Mouse (Mus musculus) heart, embryonic 10.5 days (tissue): ENCODE measurements around the gene Sycp3. TPM values are rescaled to one million over a fixed set of nuclear protein-coding genes. Genes with fewer than 3 reads are reported as not detected.
"Not testable (repeated sequence)": the region's sequence is repeated elsewhere in the genome, so short reads cannot be mapped to it uniquely, and the experiment has no call there.

ENCODE experiments used
- DNase-seq: peaks from one replicate; pipeline ENCODE4 v3.0.0-alpha.2; 2017; ENCODE audit warnings: low spot score
- H3K27ac ChIP-seq: fragments of 300-500 bp; sonication (generic); 2 replicates; pipeline ENCODE4 v1.5.1; 2016; ENCODE audit warnings: mild to moderate bottlenecking
- H3K27me3 ChIP-seq: fragments of 300-500 bp; sonication (generic); 2 replicates; pipeline ENCODE4 v1.6.1; 2016; ENCODE audit warnings: mild to moderate bottlenecking; ENCODE audit not compliant: poor library complexity, insufficient read depth, severe bottlenecking
- H3K36me3 ChIP-seq: fragments of 300-500 bp; sonication (generic); 2 replicates; pipeline ENCODE4 v1.6.1; 2016; ENCODE audit warnings: mild to moderate bottlenecking, moderate library complexity
- H3K4me1 ChIP-seq: fragments of 300-500 bp; sonication (generic); 2 replicates; pipeline ENCODE4 v1.6.1; 2016; ENCODE audit warnings: mild to moderate bottlenecking
- H3K4me3 ChIP-seq: fragments of 300-500 bp; sonication (generic); 2 replicates; pipeline ENCODE4 v1.5.1; 2016; ENCODE audit warnings: mild to moderate bottlenecking, moderate library complexity
- H3K9me3 ChIP-seq: fragments of 300-500 bp; sonication (generic); 2 replicates; pipeline ENCODE4 v1.6.1; 2016; ENCODE audit warnings: mild to moderate bottlenecking, moderate library complexity
- WGBS: fragments of 180-500 bp; shearing (Covaris S2); methylation state at CpG from one replicate; pipeline ENCODE4 v1.1.7; 2016; 5-methylcytosine and 5-hydroxymethylcytosine counted together
- polyA plus RNA-seq: library from polyadenylated mRNA; unstranded; fragments of >200 nt; fragmentation: Nextera tagmentation; extraction: Ambion mirVana; gene quantifications from 2 replicates; pipeline ENCODE4 v1.2.1, GENCODE M21; 2016

Gene Sycp3
- polyA plus RNA-seq, 1 experiment from 2014 or later = 0.30 TPM

DNA sequence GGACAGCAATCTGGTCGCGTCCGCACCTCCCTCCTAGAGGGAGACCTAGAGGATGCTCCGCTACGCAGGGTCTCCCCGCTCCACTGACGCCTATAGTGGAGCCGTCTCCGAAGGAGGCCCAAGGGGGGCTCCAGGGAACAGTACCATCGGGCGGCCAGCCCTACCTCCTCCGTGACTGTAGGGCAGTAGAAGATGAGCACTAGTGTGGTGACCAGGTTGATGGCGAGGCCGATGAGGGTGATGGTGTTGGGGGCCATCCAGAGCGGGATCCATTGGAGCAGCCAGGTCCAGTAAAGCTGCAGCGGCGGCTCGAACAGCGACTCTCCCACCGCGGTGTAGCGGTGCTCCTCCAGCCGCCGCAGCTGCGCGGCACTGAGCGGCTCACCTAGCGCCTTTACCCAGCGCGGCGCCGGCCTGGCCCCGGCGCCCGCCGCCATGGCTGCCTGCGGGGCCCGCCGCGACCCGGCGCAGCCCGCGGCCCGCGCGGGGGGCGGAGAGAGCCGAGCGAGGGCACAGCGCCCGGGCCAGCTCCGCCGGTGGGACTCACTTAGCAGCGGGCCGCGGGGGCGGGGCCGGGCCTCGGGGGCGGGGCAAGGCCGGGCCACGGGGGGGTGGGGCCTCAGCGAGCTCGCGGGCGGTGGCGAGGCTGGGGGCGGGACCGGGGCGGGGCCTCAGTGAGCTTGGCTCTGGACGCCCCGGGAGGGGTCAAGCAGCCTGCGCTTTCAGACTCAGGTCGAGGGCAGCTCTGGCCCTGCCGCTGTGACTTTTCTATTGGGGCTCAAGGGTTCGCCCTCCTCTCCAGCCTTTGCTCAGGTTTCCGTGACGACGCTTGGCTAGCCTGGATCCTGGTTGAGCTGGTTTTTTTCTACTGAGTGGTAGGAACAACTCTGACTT, 44.3 kb downstream of the Sycp3 start, which contains the start of gene Chpt1:
TSS of gene Chpt1 (minus strand) at position 653 of the 894 bp plus-strand sequence.
- Histone ChIP-seq H3K36me3 (no peaks in the 10 kb centered on the region), H3K27ac (peak within 1 kb of the TSS; percentile 90), H3K9me3 (no peaks in the 10 kb centered on the region), H3K4me1 (peaks cover 36% of the 10 kb centered on the region), H3K27me3 (no peaks in the 10 kb centered on the region), H3K4me3 (peak within 1 kb of the TSS; percentile 82)
- 1% methylated on average over 57 of the region's 80 CpGs for WGBS
- peak; percentile 93 for DNase-seq

DNA sequence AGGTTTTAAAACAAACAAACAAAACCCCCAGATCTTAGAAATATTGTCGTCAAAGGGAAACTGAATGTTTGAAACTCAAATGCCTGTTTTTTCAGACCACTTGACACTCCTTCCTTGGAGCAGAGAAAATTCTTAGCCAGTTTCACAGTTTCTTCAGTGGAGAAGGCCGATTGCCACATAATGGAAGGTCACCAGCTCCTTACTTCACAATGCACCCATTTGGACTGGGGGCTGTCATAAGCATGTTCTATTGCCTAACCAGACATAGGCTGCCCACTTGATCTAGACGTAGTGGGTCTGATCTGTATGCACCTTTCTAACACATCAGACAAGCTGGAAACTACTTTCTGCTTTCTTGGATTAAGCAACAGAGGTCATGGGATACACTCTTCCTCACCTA, 45.1 kb downstream of the Sycp3 start:
- WGBS = 56% methylated on average over 3 of the region's 3 CpGs
- no peaks in the 10 kb centered on the region for H3K27me3 ChIP-seq
- H3K27ac ChIP-seq = peak overlapping the region; percentile 90; the same call in 1 of the 2 replicates

DNA sequence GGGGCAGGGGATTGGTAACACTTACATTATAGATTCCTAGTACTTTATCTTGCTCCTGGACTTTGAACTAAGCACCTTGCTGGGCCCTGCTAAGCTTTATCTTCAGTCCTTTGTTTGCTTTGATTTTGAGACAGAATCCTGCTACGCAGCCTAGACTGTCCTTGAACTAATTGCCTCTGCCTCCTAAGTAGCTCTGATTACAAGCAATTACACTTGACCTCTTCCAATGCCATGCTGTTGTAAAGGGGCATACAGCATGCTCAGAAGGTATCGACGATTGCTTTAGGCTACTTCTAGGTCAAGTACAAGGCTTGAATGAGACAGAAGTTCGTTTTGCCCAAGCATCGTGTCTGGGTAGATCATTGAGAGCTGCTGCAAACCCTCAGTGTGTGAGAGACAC, 45.9 kb downstream of the Sycp3 start:
- WGBS = 66% methylated on average over 5 of the region's 5 CpGs
- Histone ChIP-seq H3K9me3 (no peaks in the 10 kb centered on the region), H3K4me1 (peaks cover 36% of the 10 kb centered on the region), H3K4me3 (no peak overlapping the region), H3K27me3 (no peaks in the 10 kb centered on the region), H3K36me3 (no peaks in the 10 kb centered on the region), H3K27ac (no peak overlapping the region)
- no peak for DNase-seq

More for the DNA sequence above, 45.1 kb downstream of the Sycp3 start:
- no peak for DNase-seq
- H3K36me3 ChIP-seq = no peaks in the 10 kb centered on the region
- H3K4me1 ChIP-seq = peaks cover 36% of the 10 kb centered on the region
- H3K4me3 ChIP-seq = peak overlapping the region; percentile 82; the same call in 1 of the 2 replicates
- H3K9me3 ChIP-seq = no peaks in the 10 kb centered on the region

DNA sequence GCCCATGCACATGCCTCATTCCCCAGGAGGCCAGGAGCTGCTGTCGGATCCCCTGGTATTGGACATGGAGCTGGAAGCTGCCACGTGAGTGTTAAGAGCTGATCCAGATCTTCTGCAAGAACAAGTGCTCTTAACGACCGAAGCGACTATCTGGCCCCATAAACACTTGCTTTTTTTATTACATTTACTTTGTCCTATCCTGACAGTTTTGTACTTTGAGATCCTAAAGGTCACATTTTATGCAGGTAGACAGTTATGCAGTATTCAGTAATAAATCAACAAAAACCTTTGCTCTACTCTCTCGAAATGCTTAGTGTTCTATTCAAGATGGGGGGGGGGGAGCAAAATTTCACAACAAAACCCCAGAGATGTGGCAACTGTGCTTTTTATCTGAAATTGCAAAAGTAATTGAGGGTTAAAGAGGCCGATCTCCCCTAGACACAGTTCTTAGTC, 48.3 kb downstream of the Sycp3 start:
- no peak for DNase-seq
- H3K27ac ChIP-seq = no peak overlapping the region
- WGBS = 68% methylated on average over 7 of the region's 7 CpGs
- no peaks in the 10 kb centered on the region for H3K36me3 ChIP-seq
- no peak overlapping the region for H3K4me3 ChIP-seq
- H3K9me3 ChIP-seq = no peaks in the 10 kb centered on the region
- peaks cover 24% of the 10 kb centered on the region; the same call in 1 of the 2 replicates for H3K4me1 ChIP-seq
- no peaks in the 10 kb centered on the region for H3K27me3 ChIP-seq

DNA sequence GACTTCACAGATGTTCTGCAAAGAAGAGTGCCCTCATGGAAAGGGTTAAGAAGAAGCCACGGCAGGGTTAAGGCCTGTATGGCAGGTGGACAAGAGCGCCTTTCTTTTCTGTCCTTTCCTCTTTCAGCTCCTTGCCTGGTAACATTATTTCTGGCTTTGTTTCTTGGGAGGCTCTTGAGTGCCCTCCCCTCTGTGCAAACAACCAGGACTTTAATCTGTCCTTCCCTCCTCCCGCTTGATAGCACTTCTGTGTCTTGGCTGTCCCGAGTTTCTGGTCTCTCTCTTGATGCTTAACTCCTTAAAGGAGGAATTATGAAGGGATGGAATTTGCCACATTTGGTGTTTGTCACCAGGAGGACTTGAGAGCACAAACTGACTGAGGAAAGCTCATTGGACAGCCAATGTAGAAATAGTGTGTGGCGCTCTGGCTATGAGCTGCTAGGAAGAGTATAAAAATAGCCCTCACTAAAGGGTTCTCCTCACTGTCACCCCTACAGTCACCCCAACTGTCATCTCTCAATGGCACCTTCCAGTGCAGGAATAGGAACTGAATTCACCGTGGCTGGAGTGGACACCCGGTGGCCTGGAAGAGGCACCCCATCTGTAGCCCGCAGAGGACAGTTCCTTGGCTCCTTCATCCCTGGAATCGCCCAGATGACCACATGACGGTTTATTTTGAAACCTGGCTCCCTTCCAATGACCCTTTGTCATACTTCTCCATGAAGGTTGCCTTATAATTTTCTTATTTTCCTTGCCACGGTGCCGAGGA, 51.3 kb downstream of the Sycp3 start:
- DNase-seq = no peak
- 57% methylated on average over 12 of the region's 12 CpGs for WGBS
- peak overlapping the region; percentile 2; the same call in 1 of the 2 replicates for H3K4me3 ChIP-seq
- no peaks in the 10 kb centered on the region for H3K9me3 ChIP-seq
- H3K27ac ChIP-seq = peak overlapping the region; percentile 67
- H3K36me3 ChIP-seq = no peaks in the 10 kb centered on the region
- no peaks in the 10 kb centered on the region for H3K27me3 ChIP-seq
- peaks cover 9% of the 10 kb centered on the region; the same call in 1 of the 2 replicates for H3K4me1 ChIP-seq

DNA sequence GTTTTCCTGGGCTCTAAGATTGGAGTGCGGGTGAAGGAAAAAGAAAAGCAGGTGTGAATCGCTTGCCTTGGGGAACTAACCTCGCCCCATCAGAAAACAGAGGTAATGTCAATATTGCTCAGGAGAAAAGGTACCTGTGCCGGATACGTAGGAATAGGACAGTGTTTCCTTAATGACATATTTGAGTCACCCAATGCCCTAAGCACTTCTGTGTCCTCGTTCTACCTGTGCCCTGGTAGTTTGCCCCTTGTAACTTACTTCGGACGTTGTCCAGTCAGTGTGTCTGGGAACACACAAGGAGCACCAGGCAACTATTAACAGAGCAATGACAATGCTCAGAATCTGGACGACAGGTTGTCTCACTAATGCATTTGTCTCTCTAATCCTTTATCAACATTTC, 52.0 kb downstream of the Sycp3 start:
- no peak overlapping the region; the same call in 1 of the 2 replicates for H3K27ac ChIP-seq

DNA sequence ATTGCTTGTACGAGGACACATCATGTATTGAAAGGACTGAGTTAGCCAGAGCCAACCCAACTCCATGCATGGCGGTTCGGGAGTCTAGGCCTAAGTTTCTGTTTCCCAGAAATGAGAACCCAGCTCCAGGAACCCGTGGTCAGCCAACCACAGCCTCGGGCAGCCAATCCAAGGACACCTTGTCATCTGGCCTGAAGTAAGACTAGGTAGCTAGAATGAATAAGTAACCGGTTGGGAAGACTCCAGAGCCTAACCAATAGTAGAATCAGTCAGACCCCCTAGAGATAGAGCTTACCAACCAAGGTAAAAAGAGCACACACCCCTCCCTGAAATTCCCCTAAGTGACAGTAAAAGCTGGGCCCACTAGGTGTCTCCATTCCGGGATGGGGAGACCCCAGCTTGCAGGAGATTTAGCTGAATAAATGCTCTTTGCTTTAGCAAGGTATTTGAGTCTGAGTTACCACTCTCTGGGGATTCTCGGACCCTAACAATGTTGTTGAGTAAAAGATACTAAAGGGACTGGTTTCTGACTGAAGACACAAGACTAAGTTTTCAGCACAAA, 54.3 kb downstream of the Sycp3 start:
- no peak for DNase-seq
- no peaks in the 10 kb centered on the region for H3K9me3 ChIP-seq
- no peak overlapping the region for H3K27ac ChIP-seq
- H3K36me3 ChIP-seq = no peaks in the 10 kb centered on the region
- H3K4me3 ChIP-seq = no peak overlapping the region
- peaks cover 8% of the 10 kb centered on the region; the same call in 1 of the 2 replicates for H3K4me1 ChIP-seq
- 70% methylated on average over 8 of the region's 8 CpGs for WGBS
- H3K27me3 ChIP-seq = no peaks in the 10 kb centered on the region

More for the DNA sequence above, 52.0 kb downstream of the Sycp3 start:
- Histone ChIP-seq H3K9me3 (no peaks in the 10 kb centered on the region), H3K27me3 (no peaks in the 10 kb centered on the region), H3K4me1 (peaks cover 8% of the 10 kb centered on the region; the same call in 1 of the 2 replicates), H3K36me3 (no peaks in the 10 kb centered on the region), H3K4me3 (no peak overlapping the region)
- DNase-seq = no peak
- WGBS = 91% methylated on average over 9 of the region's 9 CpGs

DNA sequence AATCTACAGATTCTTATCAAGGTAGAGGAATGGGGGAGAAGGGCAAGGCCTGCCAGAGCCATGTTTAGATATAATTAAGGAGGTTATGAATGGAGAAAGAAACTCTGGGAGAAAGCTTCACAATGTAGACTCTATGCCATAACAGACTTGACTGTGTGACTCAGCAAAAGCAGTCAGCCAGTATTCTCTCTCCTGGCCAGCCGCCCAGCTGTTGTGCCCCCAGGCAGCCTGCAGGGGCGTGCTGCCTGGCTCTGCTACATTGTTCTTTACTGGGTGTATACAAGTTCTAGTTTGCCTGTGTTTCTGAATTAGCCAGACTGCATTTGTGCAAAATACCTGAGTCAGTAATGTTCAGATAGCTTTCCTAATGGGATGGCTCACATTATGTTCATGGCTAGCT, 55.1 kb downstream of the Sycp3 start:
- no peak for DNase-seq
- WGBS = 57% methylated on average over 2 of the region's 2 CpGs
- H3K36me3 ChIP-seq = no peaks in the 10 kb centered on the region
- H3K4me3 ChIP-seq = no peak overlapping the region
- H3K4me1 ChIP-seq = peaks cover 8% of the 10 kb centered on the region; the same call in 1 of the 2 replicates
- H3K9me3 ChIP-seq = no peaks in the 10 kb centered on the region
- H3K27me3 ChIP-seq = no peaks in the 10 kb centered on the region
- no peak overlapping the region for H3K27ac ChIP-seq

DNA sequence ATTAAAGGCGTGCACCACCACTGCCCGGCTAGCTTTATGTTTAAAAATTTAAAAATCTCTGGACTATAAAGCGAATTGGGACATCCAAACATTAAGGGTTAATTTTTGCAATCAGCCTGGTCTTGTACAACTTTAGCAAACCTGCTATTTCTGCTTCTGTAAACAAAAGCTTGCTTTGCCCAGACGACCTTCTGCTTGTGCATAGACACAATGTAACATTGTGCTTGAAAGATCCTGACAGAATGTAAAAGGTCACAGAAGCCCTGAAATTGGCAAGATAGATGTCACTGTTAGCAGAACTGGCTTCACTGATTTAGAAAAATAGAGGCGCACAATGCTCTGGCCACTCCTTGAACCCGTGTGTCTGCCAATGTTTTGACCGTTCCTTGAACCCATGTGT, 55.7 kb downstream of the Sycp3 start:
- DNase-seq, H3K4me3 ChIP-seq, H3K36me3 ChIP-seq, H3K9me3 ChIP-seq, H3K4me1 ChIP-seq, H3K27me3 ChIP-seq, H3K27ac ChIP-seq: not testable (repeated sequence)
- WGBS = 87% methylated on average over 7 of the region's 7 CpGs

DNA sequence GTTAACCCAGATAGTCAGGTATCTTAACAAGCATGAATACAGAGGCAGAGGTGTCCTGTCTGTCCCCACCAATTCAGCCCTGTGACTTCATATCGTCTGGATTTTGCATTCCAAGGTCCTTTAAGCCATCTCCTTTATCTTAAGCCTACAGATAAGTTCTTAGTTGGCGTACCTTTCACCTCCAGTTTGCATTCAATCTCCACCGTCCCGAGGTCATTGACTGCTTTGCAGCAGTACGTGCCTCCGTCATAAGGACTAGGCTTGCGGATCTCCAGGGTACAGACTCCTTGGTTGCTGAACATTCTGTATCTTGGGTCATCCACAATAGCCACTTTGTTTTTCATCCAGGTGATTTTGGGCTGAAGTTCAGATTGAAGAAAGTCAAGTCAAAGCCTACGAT, 63.4 kb downstream of the Sycp3 start:
- DNase-seq = no peak
- H3K4me3 ChIP-seq = no peak overlapping the region
- 70% methylated on average over 8 of the region's 8 CpGs for WGBS
- H3K4me1 ChIP-seq = no peaks in the 10 kb centered on the region
- no peaks in the 10 kb centered on the region for H3K27me3 ChIP-seq
- H3K27ac ChIP-seq = no peak overlapping the region
- no peaks in the 10 kb centered on the region for H3K9me3 ChIP-seq
- H3K36me3 ChIP-seq = no peaks in the 10 kb centered on the region
